Mouse (Mus musculus) 416B (cell line): Measurements from ENCODE around the gene Lrriq3.

Source experiments
- DNase-seq: peaks from one replicate; pipeline ENCODE4 v3.0.0; 2011; ENCODE audit warnings: low read depth

Gene Lrriq3

GRCm38 (mm10) chr3:155093116-155093956, at the start of gene Lrriq3, which contains the start of gene Fpgt:
TSS of gene Lrriq3 (plus strand) at chr3:155093434.
TSS of gene Fpgt (minus strand) at chr3:155093403.
- DNase-seq = peak; percentile 96

DNA sequence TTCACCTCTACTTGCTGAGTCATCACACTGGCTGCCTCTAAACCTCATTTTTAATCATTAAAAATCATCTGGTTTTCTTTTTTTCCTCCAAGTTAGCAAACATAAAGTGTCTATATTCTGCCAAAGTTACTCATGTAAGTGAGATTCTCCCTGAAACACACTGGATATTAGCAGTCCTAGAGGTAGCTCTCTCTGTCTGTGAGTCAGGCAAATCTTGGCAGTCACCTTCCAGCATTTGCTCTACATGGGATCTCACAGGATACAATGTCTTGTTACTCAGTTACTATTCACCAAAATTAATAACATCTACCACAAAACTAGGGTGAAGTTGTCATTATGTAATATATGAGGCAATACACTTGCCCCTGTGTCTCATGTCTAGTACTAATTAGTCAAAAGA, 41.2 kb upstream of the Lrriq3 start:
- no peak for DNase-seq

GRCm38 (mm10) chr3:155053189-155053588, 40.0 kb upstream of the Lrriq3 start:
- peak; percentile 1 for DNase-seq

DNA sequence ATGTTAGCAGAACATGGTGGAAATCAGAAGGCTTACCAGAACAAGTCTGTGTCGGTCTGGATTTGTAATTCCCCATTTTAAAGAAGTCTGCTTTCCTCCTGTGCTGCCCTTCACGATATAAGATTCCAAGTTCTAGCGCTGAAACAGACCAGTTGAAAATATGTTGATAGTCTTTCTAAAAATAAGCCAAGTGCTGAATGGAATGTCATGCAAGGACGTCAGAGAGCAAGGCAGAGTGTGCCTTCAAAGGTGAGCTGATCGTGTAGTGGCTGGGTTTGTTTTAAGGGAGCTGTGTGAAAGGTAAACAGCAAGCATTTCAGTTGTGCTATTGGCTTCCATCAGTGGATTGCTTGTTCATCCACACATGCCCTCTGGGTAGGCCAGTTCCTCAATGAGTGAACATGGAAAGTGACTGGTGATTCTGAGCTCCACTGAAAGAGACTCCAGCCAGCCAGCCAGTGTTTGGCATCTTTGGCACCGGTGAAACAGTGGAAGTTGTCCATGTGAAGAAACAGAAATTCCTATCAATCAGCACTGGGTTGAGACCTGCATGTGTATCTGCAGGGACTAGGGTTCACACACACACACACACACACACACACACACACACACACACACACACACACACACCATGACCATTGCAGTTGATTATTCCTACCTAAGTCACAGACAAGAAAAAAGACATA, 37.9 kb upstream of the Lrriq3 start, which contains the start of gene Tnni3k:
Tnni3k (minus strand) TSS at position 177 of the 686 bp plus-strand sequence.
- no peak for DNase-seq

DNA sequence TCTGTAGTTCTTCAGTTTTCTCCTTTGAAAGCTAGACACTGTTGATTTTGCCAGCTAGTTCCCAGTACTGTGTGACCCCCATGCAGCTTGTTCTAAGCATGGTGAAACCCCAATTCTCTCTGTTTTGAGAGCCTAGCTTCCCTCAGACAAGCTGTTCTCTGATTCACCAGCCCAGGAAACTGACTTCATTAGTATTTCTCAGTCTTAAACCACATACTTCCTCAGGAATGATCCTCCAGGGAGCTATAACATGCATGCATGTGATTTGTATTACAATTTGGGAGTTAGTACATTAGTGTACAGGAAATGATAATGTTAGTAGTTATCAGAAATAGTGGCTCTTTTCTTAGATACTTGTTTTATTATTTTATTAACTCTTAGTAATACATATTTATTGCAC, 36.6 kb upstream of the Lrriq3 start:
- peak; percentile 18 for DNase-seq

GRCm38 (mm10) chr3:155057566-155057965, 35.7 kb upstream of the Lrriq3 start:
- no peak for DNase-seq

- DNase-seq = no peak
Measured at GRCm38 (mm10) chr3:155058800-155059448, 34.3 kb upstream of the Lrriq3 start.

- no peak for DNase-seq
Measured at GRCm38 (mm10) chr3:155059449-155059822, 33.8 kb upstream of the Lrriq3 start.

- DNase-seq = no peak
Measured at GRCm38 (mm10) chr3:155077908-155078307, 15.3 kb upstream of the Lrriq3 start.

DNA sequence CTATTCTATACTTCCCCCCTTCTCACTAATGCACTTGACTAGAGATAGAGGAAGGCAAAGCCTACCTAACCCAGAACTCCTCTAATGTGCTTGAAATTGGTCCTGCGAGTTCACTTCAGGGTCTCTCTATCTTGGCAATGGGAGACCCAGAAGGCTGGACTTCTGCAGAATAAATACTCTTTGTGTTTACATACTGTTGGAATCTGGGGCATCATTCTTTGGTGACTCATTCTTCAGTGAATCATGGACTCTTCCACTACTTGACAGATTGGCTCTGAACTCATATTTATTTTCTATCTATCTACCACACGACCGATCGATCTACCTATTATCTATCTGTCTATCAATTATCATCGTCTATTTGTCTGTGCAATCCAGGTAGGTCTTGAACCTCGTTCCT, 1.2 kb upstream of the Lrriq3 start:
- peak; percentile 9 for DNase-seq

DNA sequence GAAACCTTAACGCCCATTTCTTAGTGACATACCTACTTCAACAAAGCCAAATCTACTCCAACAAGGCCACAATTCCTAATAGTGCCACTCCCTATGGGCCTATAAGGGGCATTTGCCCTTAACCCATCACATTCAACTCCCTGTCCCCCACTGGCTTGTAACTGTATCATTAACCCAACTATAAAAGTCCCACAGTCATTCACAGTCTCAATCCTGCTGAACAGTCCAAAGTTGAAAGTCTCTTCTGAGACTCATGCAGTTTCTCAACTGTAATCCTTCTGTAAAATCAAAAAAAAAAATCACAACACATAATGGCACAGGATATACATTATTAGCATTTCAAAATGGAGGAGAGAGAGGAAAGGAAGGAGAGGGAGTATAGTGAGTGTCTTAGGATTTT, 6.0 kb downstream of the Lrriq3 start:
- no peak for DNase-seq

DNA sequence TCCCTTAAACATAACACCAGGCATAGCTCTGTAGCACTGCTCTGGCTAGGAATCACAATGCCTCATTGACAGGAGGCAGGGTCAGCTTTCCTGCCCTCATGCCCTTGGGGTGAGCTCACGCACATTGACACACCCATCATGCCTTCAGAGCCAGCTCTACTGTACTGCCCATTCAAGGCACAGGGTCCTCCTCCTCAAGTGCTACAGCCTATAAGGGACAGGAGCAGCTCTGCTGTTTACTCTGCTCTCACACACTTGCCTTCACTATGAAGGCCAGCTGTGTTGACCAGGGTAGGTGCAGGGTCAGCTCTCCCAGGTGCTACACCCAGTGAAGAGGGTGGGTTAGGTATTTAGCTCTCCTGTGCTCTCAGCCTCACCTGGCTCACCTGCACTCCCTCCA, 12.7 kb downstream of the Lrriq3 start:
- no peak for DNase-seq

DNA sequence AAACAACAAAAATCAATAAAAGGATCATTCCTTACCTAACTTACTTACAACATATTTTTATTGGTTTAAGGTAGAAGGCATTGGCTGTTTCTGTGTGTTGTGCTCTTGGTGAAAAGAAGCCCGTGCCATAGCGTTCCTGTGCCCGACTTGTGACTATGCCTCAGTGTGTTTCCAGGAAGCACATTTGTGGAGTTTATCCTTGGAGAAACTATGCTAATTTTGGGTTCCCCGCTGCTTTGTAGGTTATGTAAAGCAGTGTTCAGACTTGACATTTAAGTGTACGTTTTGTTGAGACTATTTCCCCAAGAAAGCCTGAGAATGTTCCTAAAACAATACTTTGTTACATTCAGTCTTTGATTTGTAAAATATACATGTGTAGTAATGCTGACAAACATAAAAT, 44.5 kb downstream of the Lrriq3 start:
- DNase-seq = no peak

DNA sequence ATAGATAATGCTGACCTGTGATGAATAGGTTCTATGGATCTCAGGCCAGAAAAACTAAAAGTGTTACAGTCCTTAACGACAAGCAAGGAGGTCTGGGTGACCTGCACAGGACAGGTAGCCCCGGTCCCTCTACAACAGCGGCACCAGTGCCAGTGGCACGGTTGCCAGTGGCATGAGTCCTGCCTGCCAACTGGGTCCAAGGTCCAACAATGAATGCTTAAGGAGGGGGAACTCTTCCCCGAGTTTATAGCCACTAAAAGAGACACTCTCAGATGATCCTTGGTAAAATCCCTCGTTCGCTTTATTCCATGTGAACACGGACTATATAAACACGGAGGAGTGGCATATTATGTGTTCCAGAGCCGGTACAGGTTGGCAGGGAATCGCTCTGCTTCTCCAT, 47.8 kb downstream of the Lrriq3 start:
- DNase-seq = no peak

DNA sequence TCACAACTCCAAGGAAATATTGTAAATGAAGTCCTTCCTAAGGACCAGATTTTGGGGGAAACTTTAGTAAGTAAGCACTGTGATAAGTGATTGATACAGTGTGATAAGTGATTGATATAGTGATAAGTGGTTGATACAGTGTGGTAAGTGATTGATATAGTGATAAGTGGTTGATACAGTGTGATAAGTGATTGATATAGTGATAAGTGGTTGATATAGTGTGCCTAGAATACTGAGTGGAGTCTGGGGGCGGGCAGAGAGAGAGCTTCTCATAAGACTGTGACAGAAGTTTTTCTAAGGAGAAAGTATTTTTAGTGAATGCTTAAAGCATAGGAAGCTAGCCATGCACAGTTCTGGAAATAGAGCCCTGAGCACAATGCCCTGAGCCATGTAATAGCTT, 51.1 kb downstream of the Lrriq3 start:
- no peak for DNase-seq

GRCm38 (mm10) chr3:155161842-155162241, 68.6 kb downstream of the Lrriq3 start:
- DNase-seq = no peak

- DNase-seq = no peak
Measured at GRCm38 (mm10) chr3:155180303-155180902, 87.2 kb downstream of the Lrriq3 start.

DNA sequence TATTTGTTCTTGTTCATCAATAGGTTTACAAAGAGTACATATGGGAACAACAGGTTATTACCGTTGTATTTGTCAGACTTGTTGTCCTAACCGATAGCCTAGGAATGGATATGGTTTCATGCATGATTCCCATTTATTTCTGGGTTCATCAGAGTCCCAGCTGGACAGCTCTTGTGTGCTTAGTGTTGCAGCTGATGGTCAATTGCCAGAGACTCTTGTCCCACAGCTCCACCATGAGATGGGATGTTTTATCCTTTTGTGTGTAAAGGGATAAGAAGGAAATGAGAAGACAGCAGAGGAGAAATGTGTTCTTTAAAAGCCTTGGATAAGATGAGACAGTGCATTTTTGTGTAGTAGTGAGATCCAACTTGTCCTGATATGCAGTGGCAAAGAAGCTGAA, 93.2 kb downstream of the Lrriq3 start:
- no peak for DNase-seq

GRCm38 (mm10) chr3:155188857-155189256, 95.6 kb downstream of the Lrriq3 start:
- DNase-seq = no peak

GRCm38 (mm10) chr3:155234919-155235318, 141.7 kb downstream of the Lrriq3 start:
- DNase-seq = peak; percentile 33

DNA sequence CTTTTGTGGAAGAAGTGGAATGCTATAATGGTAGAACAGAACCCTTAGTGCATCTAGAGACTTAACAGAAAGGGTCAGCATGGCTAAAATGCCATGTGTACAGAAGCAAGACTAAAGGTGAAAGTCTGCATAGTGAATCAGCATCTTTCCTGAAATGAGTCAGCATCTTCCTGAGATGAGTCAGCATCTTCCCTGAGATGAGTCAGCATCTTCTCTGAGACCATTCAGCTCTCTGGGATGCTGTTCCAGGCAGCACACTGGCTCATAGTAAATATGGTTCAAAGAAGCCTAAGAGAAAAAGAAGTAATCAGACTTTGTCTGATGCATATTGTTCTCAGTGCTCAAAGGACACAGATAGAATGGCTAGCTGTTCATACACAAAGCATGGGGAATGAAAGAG, 142.3 kb downstream of the Lrriq3 start:
- DNase-seq = peak; percentile 21
